Mouse (Mus musculus): ENCODE results near the gene Olfr91.

The Olfr91 gene

GRCm38 (mm10) chr17:37065993-37066392 lies 32.1 kb downstream of the Olfr91 start:
- in situ Hi-C loops (cut with MboI; ENCODE audit: low pct_unique_long_range_greater_than_20kb in 1 of 2, low sequenced_read_pairs in 2 of 2, unreplicated experiment in 1 of 2): no loop called here

GRCm38 (mm10) chr17:37063686-37064495 lies 34.2 kb downstream of the Olfr91 start:
- in situ Hi-C loops (cut with MboI; ENCODE audit: low pct_unique_long_range_greater_than_20kb in 1 of 2, low sequenced_read_pairs in 2 of 2, unreplicated experiment in 1 of 2): no loop called here

DNA sequence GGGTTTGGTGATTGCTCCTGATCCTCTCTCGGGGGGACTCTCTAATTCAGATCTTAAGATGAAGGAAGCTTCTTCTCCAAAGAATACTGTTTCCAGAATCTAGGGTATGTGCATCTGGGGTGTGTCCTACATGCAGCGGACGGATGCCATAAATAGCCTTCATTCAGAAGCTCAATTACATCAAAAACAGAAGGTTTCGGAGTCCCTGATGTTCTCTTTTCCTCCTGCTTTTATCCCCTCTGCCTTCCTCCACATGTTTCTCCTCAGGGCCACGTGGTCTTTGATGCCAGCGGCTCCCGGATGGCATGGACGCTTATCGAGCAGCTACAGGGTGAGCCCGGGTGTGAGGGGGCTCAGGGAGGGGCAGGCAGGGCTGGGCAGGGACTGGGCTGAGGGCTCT lies 35.0 kb downstream of the Olfr91 start:
- in situ Hi-C loops (cut with MboI; ENCODE audit: low pct_unique_long_range_greater_than_20kb in 1 of 2, low sequenced_read_pairs in 2 of 2, unreplicated experiment in 1 of 2): no loop called here

DNA sequence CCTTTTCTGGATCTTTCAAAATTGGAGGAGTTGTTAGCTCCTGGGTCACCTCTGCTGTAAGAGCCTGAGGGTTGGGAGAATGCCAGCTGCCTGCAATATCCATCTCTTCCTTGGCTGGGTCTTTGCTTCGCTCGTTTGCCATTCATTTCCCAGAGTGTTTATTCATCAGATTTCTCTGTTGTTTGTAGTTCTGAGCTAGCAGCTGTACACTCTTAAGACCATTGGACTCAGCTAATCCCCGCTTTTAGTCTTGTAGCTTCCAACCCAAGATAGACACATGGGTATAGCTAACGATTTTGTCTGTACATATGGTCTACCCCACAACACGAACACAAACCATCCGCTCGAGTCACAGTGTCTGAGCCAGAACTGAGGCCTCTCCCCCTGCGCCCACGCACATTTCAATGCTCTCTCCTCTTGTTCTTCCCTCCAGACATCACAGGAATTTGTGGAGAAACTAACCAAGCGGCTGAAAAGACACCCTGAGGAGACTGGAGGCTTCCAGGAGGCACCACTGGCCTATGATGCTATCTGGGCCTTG lies 35.9 kb downstream of the Olfr91 start:
- in situ Hi-C loops (cut with MboI; ENCODE audit: low pct_unique_long_range_greater_than_20kb in 1 of 2, low sequenced_read_pairs in 2 of 2, unreplicated experiment in 1 of 2): no loop called here

DNA sequence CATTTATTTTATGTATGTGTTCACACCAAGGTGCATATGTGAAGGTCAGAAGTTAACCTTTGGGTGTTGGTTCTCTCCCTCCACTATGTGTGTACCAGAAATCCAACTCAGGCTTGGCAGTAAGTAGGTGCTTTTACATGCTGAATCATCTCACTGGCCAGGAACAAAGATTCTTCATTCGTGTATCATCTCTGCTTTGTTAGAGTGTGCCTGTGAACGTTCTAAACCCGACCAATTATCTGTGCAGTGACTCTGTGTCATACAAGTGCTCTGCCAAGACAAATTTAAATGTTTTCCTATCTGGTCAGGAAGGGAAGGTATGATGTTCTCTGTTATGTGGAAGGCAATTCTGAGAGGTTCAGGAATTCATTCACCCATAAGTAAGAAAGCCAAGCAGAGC lies 36.6 kb downstream of the Olfr91 start:
- in situ Hi-C loops (cut with MboI; ENCODE audit: low pct_unique_long_range_greater_than_20kb in 1 of 2, low sequenced_read_pairs in 2 of 2, unreplicated experiment in 1 of 2): no loop called here

GRCm38 (mm10) chr17:37056957-37057356 lies 41.1 kb downstream of the Olfr91 start:
- in situ Hi-C loops (cut with MboI; ENCODE audit: low pct_unique_long_range_greater_than_20kb in 1 of 2, low sequenced_read_pairs in 2 of 2, unreplicated experiment in 1 of 2): no loop called here

DNA sequence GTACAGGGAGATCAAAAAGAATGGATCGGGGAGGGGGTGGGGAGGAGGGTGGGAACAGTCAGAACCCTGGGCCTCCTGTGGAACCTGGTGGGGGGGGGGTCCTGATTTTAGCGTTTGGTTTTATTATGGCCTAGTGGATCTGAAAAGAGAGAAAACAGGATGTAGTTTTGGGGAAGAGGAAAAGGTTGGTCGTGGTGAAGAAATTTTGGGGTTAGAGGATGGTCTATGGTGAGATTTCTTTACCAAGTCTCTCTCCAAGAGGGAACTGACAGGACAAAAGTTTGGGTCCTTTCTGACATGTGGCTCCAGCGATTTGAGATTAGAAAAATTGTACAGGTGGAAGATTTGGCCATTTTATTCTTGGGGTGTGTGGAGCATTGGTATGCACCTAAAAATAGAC lies 46.3 kb downstream of the Olfr91 start:
- in situ Hi-C loops (cut with MboI; ENCODE audit: low pct_unique_long_range_greater_than_20kb in 1 of 2, low sequenced_read_pairs in 2 of 2, unreplicated experiment in 1 of 2): no loop called here

- in situ Hi-C loops (cut with MboI; ENCODE audit: low pct_unique_long_range_greater_than_20kb in 1 of 2, low sequenced_read_pairs in 2 of 2, unreplicated experiment in 1 of 2): no loop called here
Observed at GRCm38 (mm10) chr17:37050876-37051275, 47.2 kb downstream of the Olfr91 start.

GRCm38 (mm10) chr17:37050399-37050798 lies 47.7 kb downstream of the Olfr91 start:
- in situ Hi-C loops (cut with MboI; ENCODE audit: low pct_unique_long_range_greater_than_20kb in 1 of 2, low sequenced_read_pairs in 2 of 2, unreplicated experiment in 1 of 2): no loop called here

- in situ Hi-C loops (cut with MboI; ENCODE audit: low pct_unique_long_range_greater_than_20kb in 1 of 2, low sequenced_read_pairs in 2 of 2, unreplicated experiment in 1 of 2): no loop called here
Observed at GRCm38 (mm10) chr17:37049570-37050310, 48.3 kb downstream of the Olfr91 start.

DNA sequence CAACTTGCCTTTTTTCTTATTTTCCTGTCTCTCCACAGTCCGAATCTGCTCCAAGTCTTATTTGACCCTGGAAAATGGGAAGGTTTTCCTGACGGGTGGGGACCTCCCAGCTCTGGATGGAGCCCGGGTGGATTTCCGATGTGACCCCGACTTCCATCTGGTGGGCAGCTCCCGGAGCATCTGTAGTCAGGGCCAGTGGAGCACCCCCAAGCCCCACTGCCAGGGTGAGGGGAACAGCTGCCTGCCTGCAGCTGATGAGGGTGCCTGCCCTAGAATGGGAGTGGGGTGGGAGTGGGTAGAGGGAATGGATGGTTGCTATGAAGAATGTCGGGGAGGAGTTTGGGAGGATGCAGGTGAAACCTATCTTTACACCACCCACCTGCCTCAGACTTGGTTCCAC lies 49.7 kb downstream of the Olfr91 start:
- in situ Hi-C loops (cut with MboI; ENCODE audit: low pct_unique_long_range_greater_than_20kb in 1 of 2, low sequenced_read_pairs in 2 of 2, unreplicated experiment in 1 of 2): no loop called here

DNA sequence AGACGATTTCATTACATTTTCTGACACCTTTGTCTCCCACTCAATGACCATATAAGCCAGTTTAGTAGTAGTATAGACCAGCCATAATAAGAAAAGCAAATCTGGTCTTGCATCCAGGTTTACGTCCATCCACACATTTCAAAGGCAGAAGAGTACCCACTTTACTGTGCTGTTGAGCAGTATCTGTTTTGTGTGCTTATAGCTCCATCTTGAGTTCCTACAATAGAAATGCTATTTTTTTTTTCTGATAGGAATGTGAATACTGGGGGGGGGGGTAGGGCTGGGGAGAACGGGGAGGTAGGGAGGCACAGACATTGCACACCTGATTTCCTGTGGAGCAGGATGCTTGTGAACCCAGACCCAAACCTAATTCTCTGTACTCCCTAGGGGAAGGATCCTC lies 50.1 kb downstream of the Olfr91 start:
- in situ Hi-C loops (cut with MboI; ENCODE audit: low pct_unique_long_range_greater_than_20kb in 1 of 2, low sequenced_read_pairs in 2 of 2, unreplicated experiment in 1 of 2): no loop called here

GRCm38 (mm10) chr17:37047332-37047976 lies 50.6 kb downstream of the Olfr91 start:
- in situ Hi-C loops (cut with MboI; ENCODE audit: low pct_unique_long_range_greater_than_20kb in 1 of 2, low sequenced_read_pairs in 2 of 2, unreplicated experiment in 1 of 2): no loop called here

GRCm38 (mm10) chr17:37046312-37047112 lies 51.6 kb downstream of the Olfr91 start:
- in situ Hi-C loops (cut with MboI; ENCODE audit: low pct_unique_long_range_greater_than_20kb in 1 of 2, low sequenced_read_pairs in 2 of 2, unreplicated experiment in 1 of 2): no loop called here

DNA sequence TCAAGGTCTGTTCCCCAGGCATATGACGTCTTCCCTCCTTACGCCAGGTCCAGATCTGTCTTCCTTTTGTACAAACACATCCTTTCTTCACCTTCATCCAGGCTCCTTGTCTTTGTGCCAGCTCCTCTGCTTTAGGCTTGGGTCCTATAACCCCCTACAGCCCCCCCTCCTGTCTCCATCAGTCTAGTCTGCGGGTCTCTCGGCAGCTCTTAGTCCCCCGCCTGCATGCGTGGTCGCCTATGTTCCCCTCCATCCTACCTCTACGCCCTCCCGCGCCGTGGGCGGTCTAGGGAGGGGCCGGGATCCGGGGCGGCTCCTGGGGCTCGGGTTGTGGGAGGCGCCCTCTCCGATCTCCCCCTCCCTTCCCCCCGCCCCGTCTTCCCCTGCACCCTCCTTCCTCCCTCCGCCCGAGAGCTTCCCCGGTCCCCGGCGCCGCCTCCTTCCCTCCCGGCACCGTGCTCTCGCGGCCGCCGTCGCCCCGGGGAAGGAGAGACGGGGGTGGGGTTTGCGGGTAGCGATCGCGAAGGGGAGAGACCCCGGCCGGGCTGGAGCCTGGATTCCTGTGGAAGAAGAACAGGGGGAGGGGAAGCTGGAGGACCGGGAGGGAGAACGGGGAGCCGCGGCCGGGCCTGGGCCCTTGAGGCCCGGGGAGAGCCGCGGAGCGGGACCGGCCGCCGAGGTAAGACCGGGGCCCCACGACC lies 52.3 kb downstream of the Olfr91 start, which contains the start of gene Gabbr1:
Gene Gabbr1, plus strand, starts transcription at position 356 of the 701 bp plus-strand sequence.
- in situ Hi-C loops (cut with MboI; ENCODE audit: low pct_unique_long_range_greater_than_20kb in 1 of 2, low sequenced_read_pairs in 2 of 2, unreplicated experiment in 1 of 2): no loop called here

- in situ Hi-C loops (cut with MboI; ENCODE audit: low pct_unique_long_range_greater_than_20kb in 1 of 2, low sequenced_read_pairs in 2 of 2, unreplicated experiment in 1 of 2): no loop called here
Observed at GRCm38 (mm10) chr17:37044651-37045244, 53.3 kb downstream of the Olfr91 start.

All from mouse embryonic stem cell (cell line).